Comparison of ENCODE assay signal across 9 mouse cellular contexts in the genomic region with DNA sequence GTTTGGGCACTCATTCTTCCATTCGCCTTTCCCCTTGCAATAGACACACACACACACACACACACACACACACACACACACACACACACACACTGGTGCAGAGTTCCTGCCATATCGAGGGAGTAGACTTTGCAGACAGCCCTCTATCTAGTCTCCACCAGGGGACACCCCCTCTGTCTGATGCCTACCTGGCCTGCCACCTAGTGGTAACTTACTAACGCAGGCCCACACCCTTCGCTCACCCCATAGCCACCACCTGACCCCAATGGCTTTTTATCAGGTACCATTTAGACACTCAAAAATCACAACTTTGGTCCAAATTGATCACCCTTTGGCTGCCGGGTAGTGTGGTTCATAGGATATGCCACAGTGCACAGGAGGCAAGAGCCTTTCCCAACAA. TPM values are rescaled to one million over a fixed set of nuclear protein-coding genes. Genes with fewer than 3 reads are reported as not detected.
DNase-seq lines count a peak whose midpoint lies in the region; ATAC-seq lines count a peak whose summit lies in the region.
"Had no signal": no experiment of that assay in that cellular context is flagged by ENCODE, and none has a peak within 500 bp of the region (broad histone marks: within the 10 kb centered on the region; RNA-seq: fewer than 3 reads in every experiment).

No protein-coding gene starts in this region.

- ATAC-seq in hindbrain, embryonic 16.5 days, result 0 out of 2 replicates have a peak, but pooled peaks have one; percentile 15
- ATAC-seq in neural tube, embryonic 13.5 days (ENCODE audit: low read depth), result peak; percentile 46; the same call in 1 of the 2 replicates
- ATAC-seq in forebrain, embryonic 13.5 days, result no peak

- H3K27me3 ChIP-seq in hindbrain, embryonic 16.5 days (replicated peaks; ENCODE audit: control insufficient read depth, insufficient read depth, low read length), result no peaks in the 10 kb centered on the region
- H3K27me3 ChIP-seq in neural tube, embryonic 13.5 days, result no peaks in the 10 kb centered on the region
- no peaks in the 10 kb centered on the region for H3K27me3 ChIP-seq in forebrain, embryonic 13.5 days

- H3K27ac ChIP-seq in hindbrain, embryonic 16.5 days (ENCODE audit: low read depth, low read length), result no peak overlapping the region
- H3K27ac ChIP-seq in neural tube, embryonic 13.5 days (replicated peaks), result no peak overlapping the region
- no peak overlapping the region for H3K27ac ChIP-seq in forebrain, embryonic 13.5 days

- H3K4me1 ChIP-seq in hindbrain, embryonic 16.5 days (ENCODE audit: control insufficient read depth, insufficient read depth, low read depth, low read length), result no peaks in the 10 kb centered on the region
- H3K4me1 ChIP-seq in neural tube, embryonic 13.5 days (replicated peaks), result 0 out of 2 replicates have a peak, but pooled peaks cover 5% of the 10 kb centered on the region
- no peaks in the 10 kb centered on the region for H3K4me1 ChIP-seq in forebrain, embryonic 13.5 days

- H3K4me3 ChIP-seq in hindbrain, embryonic 16.5 days (ENCODE audit: low read length), result no peak overlapping the region
- H3K4me3 ChIP-seq in neural tube, embryonic 13.5 days, result no peak overlapping the region
- H3K4me3 ChIP-seq in forebrain, embryonic 13.5 days, result no peak overlapping the region

- no peak overlapping the region for H3K9ac ChIP-seq in hindbrain, embryonic 16.5 days (ENCODE audit: low read depth, low read length)
- no peak overlapping the region for H3K9ac ChIP-seq in neural tube, embryonic 13.5 days
- no peak overlapping the region for H3K9ac ChIP-seq in forebrain, embryonic 13.5 days

- DNase-seq in layer of hippocampus, postnatal 10 days (ENCODE audit: low spot score in 2 of 2), result peak; percentile 27 to 44
- no peak for DNase-seq in layer of hippocampus, adult 9-10 months (ENCODE audit: low spot score)
- DNase-seq in R1 (ENCODE audit: low read depth, low spot score), result peak; percentile 87
- DNase-seq in right cerebral cortex, adult 2 months (ENCODE audit: low spot score in 2 of 2), result no peak
- DNase-seq in heart, adult 8-10 months (ENCODE audit: low spot score), result no peak

- H3K36me3 ChIP-seq in hindbrain, embryonic 16.5 days (ENCODE audit: control insufficient read depth, insufficient read depth, low read length), result no peaks in the 10 kb centered on the region
- H3K36me3 ChIP-seq in neural tube, embryonic 13.5 days, result no peaks in the 10 kb centered on the region
- no peaks in the 10 kb centered on the region for H3K36me3 ChIP-seq in forebrain, embryonic 13.5 days (ENCODE audit: poor library complexity, severe bottlenecking)

- WGBS in hindbrain, embryonic 16.5 days, result 52% methylated on average over 5 of the region's 5 CpGs
- WGBS in neural tube, embryonic 13.5 days, result 51% methylated on average over 5 of the region's 5 CpGs
- 60% methylated on average over 4 of the region's 5 CpGs for WGBS in forebrain, embryonic 13.5 days

- H3K9me3 ChIP-seq in hindbrain, embryonic 16.5 days (ENCODE audit: control insufficient read depth, low read length), result no peaks in the 10 kb centered on the region
- H3K9me3 ChIP-seq in neural tube, embryonic 13.5 days, result no peaks in the 10 kb centered on the region
- H3K9me3 ChIP-seq in forebrain, embryonic 13.5 days (replicated peaks), result no peaks in the 10 kb centered on the region

- no peak overlapping the region for H3K4me2 ChIP-seq in hindbrain, embryonic 16.5 days (ENCODE audit: low read length)
- no peak overlapping the region for H3K4me2 ChIP-seq in neural tube, embryonic 13.5 days
- no peak overlapping the region for H3K4me2 ChIP-seq in forebrain, embryonic 13.5 days

RNA-seq across cellular contexts. Expression of gene Tmem232, which starts 18.7 kb away (rescaled TPM):
- 1 to 10 TPM; 1.1 to 1.3 TPM for total RNA-seq in layer of hippocampus, postnatal 10 days (2021)
- 0.51 and 0.68 TPM in 2 replicates for polyA plus RNA-seq in hindbrain, embryonic 16.5 days (2015; fragmentation: Nextera tagmentation; extraction: Ambion mirVana)
- polyA plus RNA-seq in neural tube, embryonic 13.5 days (2015; fragmentation: Nextera tagmentation; extraction: Ambion mirVana), result 0.88 and 1.0 TPM in 2 replicates
- 0.14 and 0.18 TPM in 2 replicates for polyA plus RNA-seq in forebrain, embryonic 13.5 days (2015; fragmentation: Nextera tagmentation; extraction: Ambion mirVana)
- under 1 TPM in 1 of 4 experiments, not detected in 3; 0.22 TPM for total RNA-seq in heart, adult 8-10 months (2022)
- polyA plus RNA-seq: embryonic facial prominence, embryonic 11.5 days had no signal

RNA-seq across cellular contexts. Expression of gene Vapa, which starts 54.1 kb away (rescaled TPM):
- 100 to 1,000 TPM; 153 to 164 TPM for total RNA-seq in layer of hippocampus, postnatal 10 days (2021)
- polyA plus RNA-seq in hindbrain, embryonic 16.5 days (2015; fragmentation: Nextera tagmentation; extraction: Ambion mirVana), result 250 and 257 TPM in 2 replicates
- 308 and 327 TPM in 2 replicates for polyA plus RNA-seq in neural tube, embryonic 13.5 days (2015; fragmentation: Nextera tagmentation; extraction: Ambion mirVana)
- 221 and 223 TPM in 2 replicates for polyA plus RNA-seq in forebrain, embryonic 13.5 days (2015; fragmentation: Nextera tagmentation; extraction: Ambion mirVana)
- 10 to 100 TPM; 67.8 to 79.9 (median 75.9) TPM for total RNA-seq in heart, adult 8-10 months (2022)

Comparison
In these comparisons a context has a peak if more than half of its experiments do, and no peak if none do; other contexts are left out.
1. DNase-seq: peak in layer of hippocampus, postnatal 10 days (2 of 2) and R1 (single experiment); none in layer of hippocampus, adult 9-10 months (single experiment), right cerebral cortex, adult 2 months (0 of 2) and heart, adult 8-10 months (single experiment).